Mouse (Mus musculus) megakaryocyte, adult 5-6 weeks (primary cell): ENCODE measurements at regions not wholly inside any gene's neighbourhood (a gene's known extent, or its start where the extent isn't known, plus 50 kb on each side); places are given as distances from the start of the nearest gene placed in this dataset.

Source experiments
- ATAC-seq: 2 replicates; pipeline ENCODE4 v1.8.0; 2016; ENCODE audit warnings: mild to moderate bottlenecking, inconsistent platforms; ENCODE audit not compliant: poor library complexity, severe bottlenecking

- no peak for ATAC-seq
These were observed 113.7 kb upstream of the Thy1 start for GRCm38 (mm10) chr9:43929312-43930036.

- ATAC-seq, result no peak
These were observed 113.2 kb upstream of the Thy1 start for GRCm38 (mm10) chr9:43930037-43930404.

- ATAC-seq, result no peak
These were observed 112.7 kb upstream of the Thy1 start for GRCm38 (mm10) chr9:43930476-43930875.

GRCm38 (mm10) chr9:43934012-43934690 is 109.0 kb upstream of the Thy1 start:
- ATAC-seq, result no peak

GRCm38 (mm10) chr9:43934691-43935064 is 108.5 kb upstream of the Thy1 start:
- no peak for ATAC-seq

- no peak for ATAC-seq
These were observed 103.8 kb upstream of the Thy1 start for GRCm38 (mm10) chr9:43939336-43939735.

- ATAC-seq, result no peak
These were observed 101.0 kb upstream of the Thy1 start for GRCm38 (mm10) chr9:43942147-43942546.

GRCm38 (mm10) chr9:43943522-43943921 is 99.7 kb upstream of the Thy1 start:
- no peak for ATAC-seq

GRCm38 (mm10) chr9:43944816-43945741 is 98.1 kb upstream of the Thy1 start:
- no peak for ATAC-seq

GRCm38 (mm10) chr9:43945997-43946649 is 97.1 kb upstream of the Thy1 start:
- no peak for ATAC-seq

- no peak for ATAC-seq
These were observed 96.1 kb upstream of the Thy1 start for GRCm38 (mm10) chr9:43947089-43947488.

- ATAC-seq, result no peak
These were observed 95.6 kb upstream of the Thy1 start for GRCm38 (mm10) chr9:43947490-43948150.

GRCm38 (mm10) chr9:43953128-43953527 is 90.1 kb upstream of the Thy1 start:
- no peak for ATAC-seq

- no peak for ATAC-seq
These were observed 83.6 kb upstream of the Thy1 start for GRCm38 (mm10) chr9:43959541-43959940.

- ATAC-seq, result no peak
These were observed 81.8 kb upstream of the Thy1 start for GRCm38 (mm10) chr9:43961431-43961830.

- ATAC-seq, result no peak
These were observed 78.0 kb upstream of the Thy1 start for GRCm38 (mm10) chr9:43965171-43965570.

- no peak for ATAC-seq
These were observed 77.4 kb upstream of the Thy1 start for GRCm38 (mm10) chr9:43965811-43966210.

- ATAC-seq, result no peak
These were observed 73.0 kb upstream of the Thy1 start for GRCm38 (mm10) chr9:43970043-43970795.

- ATAC-seq, result no peak
These were observed 72.3 kb upstream of the Thy1 start for GRCm38 (mm10) chr9:43970858-43971257.

GRCm38 (mm10) chr9:43972290-43972689 is 70.9 kb upstream of the Thy1 start:
- ATAC-seq, result peak; percentile 43; the same call in 1 of the 2 replicates
